Mouse (Mus musculus) layer of hippocampus, postnatal 36 days (tissue): Measurements from ENCODE around the gene Golga4. TPM values are rescaled to one million over a fixed set of nuclear protein-coding genes. Genes with fewer than 3 reads are reported as not detected.

ENCODE experiments used
- DNase-seq, 2 experiments: peaks; one replicate each; pipeline ENCODE4 v3.0.0; 2022
- total RNA-seq, 2 experiments: library from RNA; stranded (reverse); gene quantifications; 2 replicates each; pipeline ENCODE4 v1.2.3; 2021

Golga4 gene
- 10 to 100 TPM; 81.9 to 86.8 TPM for total RNA-seq

DNA sequence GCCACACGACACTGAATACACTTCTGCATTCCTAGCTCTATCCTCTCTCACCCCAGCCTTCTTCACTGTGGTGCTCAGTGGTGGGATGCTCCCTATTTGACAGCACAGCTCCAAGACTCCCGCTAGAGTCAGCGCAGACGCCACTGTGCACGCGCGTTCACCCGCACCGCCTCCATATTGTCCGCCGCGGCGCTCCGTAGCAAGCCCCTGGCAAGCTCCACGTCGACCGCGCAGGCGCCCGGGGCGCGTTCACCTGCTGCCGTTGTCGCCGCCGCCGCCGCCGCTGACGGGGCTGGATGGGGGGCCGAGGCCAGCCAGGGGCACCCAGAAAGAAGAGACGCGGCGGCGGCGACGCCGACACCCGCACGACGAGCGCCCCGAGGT lies at the start of gene Golga4:
Golga4 (plus strand) TSS at position 248 of the 384 bp plus-strand sequence.
- DNase-seq = peak; percentile 91 to 95

DNA sequence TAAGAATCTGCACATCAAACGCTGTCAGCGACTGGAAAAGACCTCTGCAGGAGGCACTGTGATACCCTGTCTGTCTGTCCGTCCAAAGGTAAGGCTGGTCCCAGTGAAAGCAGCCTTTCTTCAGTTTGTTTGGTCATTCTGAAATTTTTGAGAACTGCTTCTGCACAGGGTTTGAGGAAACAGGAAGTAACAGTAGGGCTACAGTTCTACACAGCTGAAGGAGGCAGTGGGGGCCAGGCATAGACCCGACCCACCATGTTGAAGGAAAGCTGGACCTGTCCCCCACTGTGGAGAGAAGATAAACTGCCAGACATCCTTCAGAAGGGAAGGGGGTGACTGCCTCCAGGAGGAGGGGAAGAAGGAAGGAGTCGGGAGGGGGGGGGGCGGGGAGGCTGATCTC lies 49.7 kb upstream of the Golga4 start:
- no peak for DNase-seq

DNA sequence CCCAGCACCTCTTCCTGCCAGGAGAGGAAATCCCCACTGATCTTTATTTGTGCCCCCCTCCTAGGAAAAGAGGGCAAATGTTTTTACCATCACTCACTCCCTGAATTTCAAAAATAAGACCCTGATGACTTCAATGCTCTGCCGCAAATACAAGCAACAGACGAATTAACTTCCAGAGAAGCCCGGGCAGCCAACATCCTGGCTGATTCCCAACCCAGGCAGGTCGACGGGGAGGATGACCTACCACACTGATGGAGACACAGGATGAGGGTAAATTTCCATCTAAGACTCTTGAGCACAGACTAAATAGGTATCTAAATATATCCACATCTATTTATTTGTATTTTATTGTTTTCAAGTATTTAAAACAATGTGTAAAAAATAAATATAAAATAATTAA lies 48.0 kb upstream of the Golga4 start:
- no peak for DNase-seq

DNA sequence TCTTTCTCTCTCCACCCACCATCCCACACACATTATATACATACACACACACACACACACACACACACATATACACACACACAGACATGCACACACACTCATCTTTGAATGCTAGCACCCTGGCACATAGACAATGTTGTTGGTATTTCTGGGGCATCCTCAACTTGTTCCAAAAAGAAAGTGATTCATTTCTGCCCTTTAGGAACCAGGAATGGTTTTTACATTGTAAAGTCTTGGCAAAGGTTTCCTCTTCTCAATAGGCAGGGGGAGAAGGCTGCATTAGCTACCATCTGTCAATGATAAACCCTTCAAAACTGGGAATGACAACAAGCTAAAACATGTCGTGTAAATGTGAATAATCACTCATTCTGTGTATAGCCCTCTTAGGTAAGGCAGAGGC lies 42.0 kb upstream of the Golga4 start:
- no peak for DNase-seq

DNA sequence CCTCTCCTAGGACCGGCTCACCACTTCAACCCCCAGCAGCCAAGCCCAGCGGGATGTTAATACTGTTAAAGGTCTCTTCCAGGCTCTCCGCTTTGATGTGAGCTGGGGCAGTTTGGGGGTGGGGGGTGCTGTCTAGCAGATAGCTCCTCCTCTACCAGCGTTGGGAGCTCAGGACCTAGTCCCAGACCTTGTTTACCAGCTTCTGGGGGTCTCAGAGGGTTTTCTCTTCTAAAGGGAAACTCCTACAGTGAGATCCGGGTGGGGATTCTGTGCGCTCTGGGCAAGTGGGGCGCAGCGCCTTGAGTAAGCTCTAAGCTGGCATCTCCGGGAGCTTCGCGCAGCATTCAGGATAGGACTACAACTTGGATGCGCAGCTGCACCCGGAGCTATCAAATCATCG lies 37.8 kb upstream of the Golga4 start:
- no peak for DNase-seq

DNA sequence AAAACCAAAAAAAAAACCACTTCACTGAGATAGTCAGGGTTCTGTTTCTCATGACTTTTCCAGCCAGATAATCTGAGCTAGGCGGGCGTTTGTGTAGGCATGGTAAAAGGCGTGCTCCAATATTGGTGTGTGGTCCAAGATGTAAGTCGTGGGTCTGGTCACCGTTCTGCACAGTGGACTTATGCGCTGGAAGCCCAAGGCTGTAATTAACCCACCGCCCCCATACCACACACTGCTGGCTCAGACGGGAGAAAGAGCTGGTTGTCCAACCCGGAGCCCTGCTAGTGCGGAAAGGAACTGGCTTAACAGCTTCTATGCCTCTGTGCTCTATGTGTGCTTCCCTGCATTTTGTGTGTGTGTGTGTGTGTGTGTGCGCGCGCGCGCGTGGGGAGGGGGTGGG lies 36.8 kb upstream of the Golga4 start:
- no peak for DNase-seq

DNA sequence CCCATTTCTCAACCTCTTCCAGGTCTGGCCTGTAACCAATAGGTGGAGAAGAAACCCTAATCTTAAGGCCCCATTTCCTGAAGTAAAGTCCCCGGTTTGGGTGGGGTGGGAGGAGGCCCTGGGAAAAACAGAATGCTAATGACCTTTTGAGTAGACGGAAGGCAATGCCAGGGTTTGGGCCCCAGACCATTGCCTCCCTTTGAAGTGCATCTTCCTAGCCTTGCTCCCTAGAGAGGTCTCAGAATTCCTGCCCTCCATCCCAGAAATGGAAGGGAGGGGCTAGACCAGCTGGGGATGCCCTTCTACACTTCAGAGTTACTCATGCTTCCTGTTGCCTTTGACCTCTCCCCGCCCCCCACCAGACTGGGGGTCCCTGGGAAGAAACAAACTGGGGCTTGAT lies 34.8 kb upstream of the Golga4 start:
- no peak for DNase-seq

DNA sequence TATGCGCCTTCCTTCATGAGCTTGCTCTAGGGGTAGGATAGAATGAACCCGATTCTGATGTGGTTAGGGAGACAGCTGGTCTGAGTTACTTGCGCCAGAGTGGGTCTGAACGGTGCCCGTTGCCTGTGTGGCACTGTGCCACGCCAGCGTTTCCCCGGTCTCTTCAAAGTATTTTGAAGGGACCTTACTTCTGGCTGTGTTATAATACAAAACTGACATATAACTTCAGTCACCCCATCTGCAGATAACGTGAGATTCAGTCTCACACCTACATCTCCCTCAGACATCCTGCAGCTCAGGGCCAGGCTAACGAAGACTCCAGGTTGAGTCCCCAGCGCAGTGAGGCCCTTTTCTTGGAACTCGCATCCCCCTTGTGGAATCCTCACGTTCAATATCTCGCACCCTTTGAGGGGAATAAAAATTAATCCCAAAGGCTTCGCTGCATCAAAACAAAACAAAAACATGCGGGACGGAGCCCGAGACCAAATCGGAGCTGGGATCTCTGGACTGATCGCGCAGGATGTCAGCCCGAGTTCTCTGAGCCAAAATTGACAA lies 29.8 kb upstream of the Golga4 start:
- no peak for DNase-seq

DNA sequence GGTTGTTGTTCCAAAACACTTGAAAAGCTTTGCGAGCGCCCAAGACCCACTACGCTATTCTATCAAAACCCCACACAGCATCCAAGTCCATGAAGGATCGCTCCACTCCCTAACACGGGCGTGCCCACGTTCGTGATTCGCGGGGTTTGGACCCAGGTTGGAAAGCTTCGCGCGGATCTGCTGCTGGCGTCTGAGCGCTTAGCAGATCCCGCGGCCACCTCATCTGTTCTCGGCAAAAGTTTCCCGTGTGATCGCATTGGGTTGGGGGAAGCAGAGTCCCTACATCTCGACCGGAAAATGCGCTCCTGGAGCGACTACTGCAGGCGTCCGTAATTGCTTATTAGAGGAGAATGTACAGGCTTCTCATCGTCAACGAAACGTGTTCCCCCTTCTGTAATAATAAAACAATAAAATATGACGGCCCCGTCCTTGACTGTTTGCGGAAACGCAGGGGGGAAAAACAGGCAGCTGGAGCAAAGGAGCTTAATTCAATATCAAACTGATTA lies 29.2 kb upstream of the Golga4 start:
- no peak for DNase-seq

DNA sequence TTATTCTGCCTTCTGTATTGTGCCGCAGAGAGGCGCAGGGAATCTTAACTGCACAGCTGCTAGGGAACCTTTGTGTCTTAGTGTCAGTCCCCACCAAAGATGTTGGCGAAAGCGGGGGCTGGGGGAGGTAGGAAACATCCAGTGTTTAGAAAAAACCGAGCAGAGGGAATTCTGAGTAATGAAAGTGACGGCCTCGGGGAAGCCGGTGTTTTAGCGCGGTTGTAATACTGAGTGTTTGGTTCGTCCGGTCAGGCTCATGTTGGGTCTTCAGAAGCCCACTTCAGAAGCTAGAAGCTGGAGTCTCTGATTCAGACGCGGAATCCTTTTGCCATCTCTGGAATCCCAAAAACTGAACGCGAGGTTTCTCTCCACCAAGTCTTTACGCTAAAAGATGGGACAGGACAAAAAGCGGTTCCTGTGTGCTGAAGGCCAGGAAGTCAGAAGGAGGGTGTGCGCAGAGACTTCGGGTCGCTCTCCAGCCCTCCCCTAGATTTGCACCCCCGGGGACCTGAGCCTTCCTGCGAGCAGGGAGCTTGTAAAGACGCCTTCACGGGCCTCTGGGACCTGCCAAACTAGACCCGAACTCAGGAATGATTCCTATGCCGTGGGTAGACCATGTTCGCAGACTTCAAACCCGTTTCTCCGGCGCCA lies 28.7 kb upstream of the Golga4 start:
- DNase-seq = no peak

DNA sequence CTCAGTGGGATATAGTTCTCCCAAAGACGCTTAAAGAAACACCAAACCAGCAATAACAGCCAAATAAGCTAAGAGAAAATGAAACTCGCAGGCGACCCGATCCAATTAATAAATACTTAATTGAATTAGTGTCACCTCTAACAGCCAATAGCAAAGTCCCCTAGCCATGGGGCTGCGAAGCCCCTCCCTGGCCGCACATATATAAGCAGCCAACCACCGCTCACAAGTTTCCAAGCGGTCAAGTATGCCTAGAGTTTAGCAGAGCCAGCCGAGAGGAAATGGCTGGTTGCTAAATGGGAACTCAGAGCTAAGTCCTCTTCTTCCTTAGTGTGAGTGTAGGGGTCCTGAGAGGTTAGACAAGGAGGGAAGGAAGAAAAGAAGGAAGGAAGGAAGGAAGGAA lies 28.1 kb upstream of the Golga4 start, which contains the start of gene Eomes:
Eomes (plus strand) TSS at position 252 of the 400 bp plus-strand sequence.
- no peak for DNase-seq

DNA sequence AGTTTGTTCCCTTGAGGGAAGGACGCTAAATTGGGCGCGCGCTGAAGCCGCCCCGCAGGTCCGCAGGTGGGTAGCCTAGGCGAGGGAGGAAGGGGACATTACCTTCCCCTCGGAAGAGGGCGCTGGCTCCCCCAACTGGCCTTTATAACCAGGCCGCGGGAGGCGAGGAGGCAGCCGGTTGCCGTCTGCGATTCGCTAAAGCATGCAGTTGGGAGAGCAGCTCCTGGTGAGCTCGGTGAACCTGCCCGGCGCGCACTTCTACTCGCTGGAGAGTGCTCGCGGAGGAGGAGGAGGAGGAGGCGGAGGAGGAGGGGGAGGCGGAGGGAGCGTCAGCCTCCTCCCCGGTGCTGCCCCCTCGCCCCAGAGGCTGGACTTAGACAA lies 27.6 kb upstream of the Golga4 start:
- no peak for DNase-seq

DNA sequence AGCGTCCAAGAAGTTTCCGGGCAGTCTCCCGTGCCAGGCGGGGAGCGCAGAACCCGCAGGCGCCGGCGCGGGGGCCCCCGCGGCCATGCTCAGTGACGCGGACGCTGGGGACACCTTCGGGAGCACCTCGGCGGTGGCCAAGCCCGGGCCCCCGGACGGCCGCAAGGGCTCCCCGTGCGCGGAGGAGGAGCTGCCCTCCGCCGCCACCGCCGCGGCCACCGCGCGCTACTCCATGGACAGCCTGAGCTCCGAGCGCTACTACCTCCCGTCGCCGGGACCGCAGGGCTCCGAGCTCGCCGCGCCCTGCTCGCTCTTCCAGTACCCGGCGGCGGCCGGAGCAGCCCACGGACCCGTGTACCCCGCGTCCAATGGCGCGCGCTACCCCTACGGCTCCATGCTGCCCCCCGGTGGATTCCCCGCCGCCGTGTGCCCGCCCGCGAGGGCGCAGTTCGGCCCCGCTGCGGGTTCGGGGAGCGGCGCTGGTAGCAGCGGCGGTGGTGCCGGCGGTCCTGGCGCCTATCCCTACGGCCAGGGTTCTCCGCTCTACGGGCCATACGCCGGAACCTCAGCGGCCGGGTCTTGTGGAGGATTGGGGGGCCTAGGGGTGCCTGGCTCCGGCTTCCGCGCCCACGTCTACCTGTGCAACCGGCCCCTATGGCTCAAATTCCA lies 27.1 kb upstream of the Golga4 start:
- DNase-seq = no peak

DNA sequence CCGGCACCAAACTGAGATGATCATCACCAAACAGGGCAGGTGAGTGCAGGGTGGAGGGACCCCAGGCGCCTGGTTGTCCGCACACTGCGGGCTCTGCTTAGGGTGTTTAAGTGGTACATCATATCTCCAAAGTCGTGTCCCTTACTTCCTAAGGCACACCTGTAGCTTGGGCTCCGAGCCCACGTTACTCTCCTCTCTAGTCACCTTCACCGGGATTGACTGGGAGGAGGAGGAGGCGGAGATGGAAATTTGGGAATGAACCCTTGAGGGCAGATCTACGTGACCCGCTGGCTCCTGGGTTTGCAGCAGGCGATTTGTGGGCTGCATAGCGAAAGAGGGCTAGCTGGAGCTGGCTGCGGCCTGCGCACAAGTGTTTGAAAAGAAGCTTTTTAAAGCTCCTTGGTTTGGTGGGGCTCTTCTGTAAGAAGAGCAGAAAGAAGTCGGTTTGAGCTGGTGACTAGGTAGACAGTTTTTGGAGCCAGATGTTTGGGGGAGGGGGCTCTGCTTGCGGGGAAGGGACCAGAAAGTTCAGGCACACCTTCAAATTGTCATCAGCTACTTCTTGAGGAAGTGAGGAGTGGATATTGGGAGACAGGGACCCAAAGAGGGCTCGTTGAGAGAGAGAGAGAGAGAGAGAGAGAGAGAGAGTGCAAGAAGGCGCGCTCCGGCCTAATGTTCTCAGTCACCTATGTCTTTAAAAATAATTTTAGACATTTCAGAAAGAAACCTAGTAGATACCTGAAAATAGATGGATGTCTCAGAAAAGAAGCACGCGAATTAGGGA lies 26.4 kb upstream of the Golga4 start:
- no peak for DNase-seq

DNA sequence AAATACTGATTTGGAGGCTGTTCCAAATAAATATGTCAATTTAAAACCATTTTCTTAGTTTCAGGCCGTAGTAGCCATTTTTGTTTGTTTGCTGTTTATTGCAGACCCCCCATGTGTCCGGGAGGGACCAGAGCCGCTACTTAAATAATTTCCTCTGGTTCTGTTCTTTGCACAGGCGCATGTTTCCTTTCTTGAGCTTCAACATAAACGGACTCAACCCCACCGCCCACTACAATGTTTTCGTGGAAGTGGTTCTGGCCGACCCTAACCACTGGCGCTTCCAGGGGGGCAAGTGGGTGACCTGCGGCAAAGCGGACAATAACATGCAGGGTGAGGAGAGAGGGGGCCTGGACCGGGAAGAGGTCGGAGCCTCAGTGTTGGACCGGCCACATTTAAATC lies 25.8 kb upstream of the Golga4 start:
- no peak for DNase-seq

DNA sequence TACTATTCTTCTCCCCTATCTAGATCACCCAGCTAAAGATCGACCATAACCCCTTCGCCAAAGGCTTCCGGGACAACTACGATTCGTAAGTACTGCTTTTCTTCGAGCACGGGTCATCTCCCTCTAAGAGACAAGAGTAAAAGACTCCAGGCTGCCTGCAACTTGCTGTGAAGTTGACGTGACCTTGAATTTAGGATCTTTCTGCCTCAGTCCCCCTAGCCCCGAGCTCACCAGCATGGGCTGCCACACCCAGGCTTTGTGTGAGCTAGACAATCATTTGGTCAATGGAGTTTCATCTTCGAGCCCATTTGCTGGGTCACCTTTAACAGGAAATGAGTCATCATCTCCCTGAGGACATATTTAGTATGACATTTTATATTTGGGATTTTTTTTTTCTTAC lies 23.9 kb upstream of the Golga4 start:
- DNase-seq = no peak

DNA sequence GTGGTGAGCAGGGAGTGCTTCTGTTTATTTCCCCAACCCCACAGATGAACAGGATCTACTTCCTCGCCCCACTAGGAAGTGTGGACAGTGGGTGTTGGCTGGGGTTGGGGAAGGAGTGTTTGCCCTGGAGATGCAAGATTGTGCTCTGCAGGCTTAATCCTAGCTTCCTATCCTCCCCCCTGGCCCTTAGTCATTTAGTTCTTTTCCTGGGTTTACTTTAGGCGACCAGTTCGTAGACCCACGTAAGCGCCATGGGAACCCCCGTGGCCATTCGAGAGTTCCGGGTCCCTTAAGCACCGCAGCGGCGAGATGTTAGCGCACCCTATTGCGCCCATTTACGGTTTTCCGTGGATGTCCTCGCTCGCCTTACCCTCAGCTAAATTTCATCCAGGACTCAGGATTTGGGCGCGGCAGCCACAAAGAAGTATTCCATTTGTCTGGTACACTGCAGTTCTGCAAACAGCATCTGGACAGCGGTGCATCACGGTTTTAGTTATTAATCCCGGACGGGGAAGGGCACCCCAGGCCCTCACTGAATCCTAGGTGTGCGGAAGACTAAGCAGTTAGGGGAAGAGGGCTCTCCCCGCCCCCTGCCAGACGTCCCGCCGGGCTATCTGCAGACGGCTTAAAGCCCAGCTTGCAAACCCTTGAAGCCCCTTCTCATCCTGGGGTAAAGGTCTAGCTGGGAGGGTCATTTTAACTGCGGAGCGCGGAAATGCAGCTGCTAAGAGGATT lies 19.5 kb upstream of the Golga4 start:
- no peak for DNase-seq

DNA sequence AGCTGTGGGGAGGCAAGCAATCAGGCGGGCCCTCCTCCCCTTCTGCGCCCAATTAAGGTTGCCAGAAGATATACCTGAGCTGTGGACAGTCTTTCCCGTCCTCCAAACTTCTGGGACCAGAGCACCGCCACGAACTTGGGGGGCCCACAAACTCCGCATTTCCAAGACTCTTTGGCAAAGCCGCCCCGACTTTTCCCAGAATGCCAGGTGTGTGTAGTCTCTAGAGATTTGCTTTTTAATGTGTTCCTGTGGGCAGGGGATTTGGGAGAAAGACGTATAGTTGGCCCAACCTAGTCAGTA lies 19.0 kb upstream of the Golga4 start:
- DNase-seq = no peak

DNA sequence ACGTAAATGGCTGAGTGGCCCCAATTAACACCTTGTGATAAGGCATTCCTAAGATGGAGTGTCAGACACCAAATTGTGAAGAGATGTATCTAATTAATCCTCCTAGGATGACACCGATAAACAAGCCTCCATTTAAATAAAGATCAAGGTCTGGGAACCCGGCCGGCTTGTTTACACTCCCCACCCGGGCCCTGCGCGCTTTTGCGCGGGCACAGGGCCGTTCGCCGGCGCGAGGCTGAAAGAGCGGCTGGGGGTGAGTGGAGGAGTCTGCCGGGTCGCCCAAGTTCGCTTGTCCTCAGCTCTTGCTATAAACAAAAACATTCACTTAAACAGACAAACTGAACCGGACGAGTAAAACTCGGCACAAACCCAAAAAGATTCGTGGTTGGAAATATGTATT lies 18.4 kb upstream of the Golga4 start:
- DNase-seq = no peak

DNA sequence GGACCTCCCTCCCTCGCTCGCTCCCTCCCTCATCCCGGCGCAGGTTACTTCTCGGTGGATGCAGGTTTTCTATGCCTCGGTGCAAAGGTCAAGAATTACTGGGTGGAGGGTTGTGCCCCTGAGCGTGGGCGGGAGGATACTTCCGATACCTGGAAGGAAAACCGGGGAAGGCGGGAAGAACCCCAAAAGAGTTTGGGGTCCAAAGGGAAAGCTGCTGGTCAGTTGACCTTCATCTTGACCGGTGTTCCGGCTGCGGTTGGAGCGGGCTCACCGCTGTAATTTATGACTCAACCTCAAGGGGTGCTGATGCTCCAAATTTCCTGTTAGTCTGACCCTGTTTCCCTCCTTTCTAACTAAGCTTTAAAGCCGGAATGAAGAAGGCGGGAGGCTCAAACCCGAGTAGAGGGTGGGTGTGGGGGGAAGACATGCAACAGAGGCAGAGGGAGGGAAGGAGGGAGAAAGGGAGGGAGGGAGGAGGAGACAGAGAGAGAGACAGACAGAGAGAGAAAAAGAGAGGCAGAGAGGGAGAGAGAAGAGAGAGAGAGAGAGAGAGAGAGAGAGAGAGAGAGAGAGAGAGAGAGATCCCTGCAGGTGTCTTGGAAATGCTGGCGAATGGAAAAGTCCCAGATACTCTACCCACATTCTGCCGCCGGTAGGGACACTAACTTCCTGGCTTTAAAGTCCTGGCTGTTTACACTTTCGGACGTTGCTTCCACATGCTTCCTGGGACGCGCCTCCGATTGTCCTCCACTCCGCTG lies 17.8 kb upstream of the Golga4 start:
- no peak for DNase-seq

DNA sequence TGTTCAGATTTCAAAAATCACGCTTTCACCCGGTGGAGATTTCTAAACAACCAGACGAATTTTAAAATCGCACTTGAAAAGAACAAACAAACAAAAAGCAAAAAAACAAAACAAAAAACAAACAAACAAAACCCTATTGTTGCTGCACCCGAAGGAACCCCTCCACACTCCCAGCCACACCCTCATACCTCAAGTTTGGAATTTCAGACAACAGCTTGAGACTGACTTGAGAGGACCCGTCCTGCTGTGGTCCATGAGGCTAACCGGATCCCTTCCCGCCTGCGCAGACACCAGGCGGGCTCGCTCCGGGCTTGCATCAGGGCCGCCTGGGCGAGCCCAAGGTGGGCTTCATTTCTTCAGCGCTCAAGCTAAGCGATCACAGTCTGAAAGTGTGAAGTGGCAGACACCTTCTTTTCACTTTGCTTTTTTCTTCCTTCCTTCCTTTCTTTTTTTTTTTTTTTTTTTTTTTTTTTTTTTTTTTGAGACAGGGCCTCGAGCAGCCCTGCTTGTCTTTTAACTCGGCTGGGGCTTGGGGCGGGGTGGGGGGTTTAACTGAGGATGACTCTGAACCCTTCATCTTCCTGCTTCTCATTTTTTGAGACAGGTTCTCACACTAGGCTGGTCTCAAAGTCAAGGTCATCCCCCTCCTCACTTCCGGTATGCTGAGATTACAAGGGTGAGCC lies 17.0 kb upstream of the Golga4 start:
- DNase-seq = no peak
